Mouse (Mus musculus) cortical plate, adult 2 months (tissue): ENCODE results near the gene Ankfy1.

ENCODE experiments used
- CTCF ChIP-seq: fragments of 200-500 bp; IDR thresholded peaks from 2 replicates; pipeline ENCODE4 v1.5.1; 2011; ENCODE audit warnings: mild to moderate bottlenecking, control low read depth, low read length; ENCODE audit not compliant: insufficient read depth; ENCODE audit errors: extremely low read depth
- POLR2A ChIP-seq: fragments of 200-500 bp; IDR thresholded peaks from 2 replicates; pipeline ENCODE4 v1.6.1; 2011; ENCODE audit warnings: mild to moderate bottlenecking, low read length, control low read depth; ENCODE audit not compliant: insufficient read depth; ENCODE audit errors: extremely low read depth

- TF ChIP-seq CTCF, result no peak
- TF ChIP-seq POLR2A, result no peak
Observed at GRCm38 (mm10) chr11:72712721-72713120, 22.9 kb downstream of the Ankfy1 start.
